Mouse (Mus musculus) testis, adult 2 months (tissue): Measurements from ENCODE around the gene Ddah1. TPM values are rescaled to one million over a fixed set of nuclear protein-coding genes. Genes with fewer than 3 reads are reported as not detected.
A peak's percentile ranks its signal among the peaks of the same experiment; 100 is the strongest.

ENCODE experiments used
- H3K27ac ChIP-seq: fragments of 200-500 bp; 2 replicates; pipeline ENCODE4 v1.5.1; 2012; ENCODE audit warnings: low read depth, low read length; ENCODE audit not compliant: control insufficient read depth, insufficient read depth
- H3K27me3 ChIP-seq: fragments of 200-500 bp; 2 replicates; pipeline ENCODE4 v1.6.1; 2012; ENCODE audit warnings: mild to moderate bottlenecking, low read length, moderate library complexity; ENCODE audit not compliant: control insufficient read depth, insufficient read depth
- H3K36me3 ChIP-seq: fragments of 200-500 bp; 2 replicates; pipeline ENCODE4 v1.6.1; 2012; ENCODE audit warnings: mild to moderate bottlenecking, low read length; ENCODE audit not compliant: control insufficient read depth, insufficient read depth
- H3K4me1 ChIP-seq: fragments of 200-500 bp; 2 replicates; pipeline ENCODE4 v1.6.1; 2012; ENCODE audit warnings: low read length; ENCODE audit not compliant: control insufficient read depth, insufficient read depth
- H3K4me3 ChIP-seq: fragments of 200-500 bp; 2 replicates; pipeline ENCODE4 v1.5.1; 2012; ENCODE audit warnings: low read depth, mild to moderate bottlenecking, low read length, moderate library complexity, mixed read lengths; ENCODE audit not compliant: control insufficient read depth
- CTCF ChIP-seq: fragments of 200-500 bp; IDR thresholded peaks from 2 replicates; pipeline ENCODE4 v1.5.1; 2012; ENCODE audit warnings: low read depth, mild to moderate bottlenecking, inconsistent platforms, low read length, moderate library complexity; ENCODE audit not compliant: control insufficient read depth, insufficient read depth, insufficient replicate concordance
- POLR2A ChIP-seq: fragments of 200-500 bp; IDR thresholded peaks from 2 replicates; pipeline ENCODE4 v1.6.1; 2012; ENCODE audit warnings: low read depth, mild to moderate bottlenecking, inconsistent platforms, low read length, moderate library complexity; ENCODE audit not compliant: control insufficient read depth
- polyA plus RNA-seq: library from polyadenylated mRNA; depleted of rRNA; stranded (reverse); fragments of >200 nt; gene quantifications from 2 replicates; pipeline ENCODE4 v1.2.3, GENCODE M21; 2012

Ddah1 gene
- polyA plus RNA-seq, 1 experiment, result 11.0 TPM

DNA sequence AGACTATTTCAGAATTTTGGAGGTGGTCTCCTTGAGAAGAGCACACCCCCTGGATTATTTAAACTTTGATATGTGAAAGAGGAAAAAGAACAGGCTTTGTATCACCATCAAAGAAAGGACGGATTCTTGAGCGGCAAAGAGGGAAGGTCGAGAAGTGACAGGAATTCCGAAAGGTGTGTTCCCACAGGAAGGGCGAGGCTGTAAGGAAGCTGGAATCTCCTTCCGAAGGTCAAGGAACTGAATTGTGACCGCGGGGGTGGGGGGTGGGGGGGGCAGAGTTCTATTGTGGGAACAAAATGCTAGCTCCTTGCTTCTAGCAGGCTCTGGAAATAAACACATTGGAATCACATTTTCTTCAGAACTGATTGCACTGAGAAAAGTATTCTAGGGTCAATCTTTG, 1.3 kb upstream of the Ddah1 start:
- Histone ChIP-seq H3K4me1 (peaks cover 14% of the 10 kb centered on the region), H3K27me3 (no peaks in the 10 kb centered on the region), H3K36me3 (no peaks in the 10 kb centered on the region), H3K4me3 (no peak overlapping the region), H3K27ac (no peak overlapping the region)
- TF ChIP-seq POLR2A, result no peak
- no peak for TF ChIP-seq CTCF

DNA sequence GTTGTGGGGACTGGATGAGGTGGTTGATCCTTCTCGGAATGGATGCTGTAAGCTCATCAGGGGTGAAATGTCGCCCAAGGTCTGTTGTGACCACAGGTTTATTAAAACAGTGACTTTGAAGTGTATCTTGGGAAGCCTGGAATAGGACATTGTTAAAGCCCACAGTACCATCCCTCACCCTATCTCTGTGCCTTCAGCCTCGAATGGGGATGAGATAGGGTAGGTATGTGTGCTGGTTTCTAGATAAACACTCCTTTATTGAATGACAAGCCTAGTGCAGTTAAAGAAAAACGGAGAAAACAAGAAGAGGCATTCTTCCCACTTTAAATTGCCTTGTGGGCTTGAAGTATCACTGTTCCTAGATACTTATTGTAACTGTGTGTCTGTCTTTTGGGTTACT, 631 bp upstream of the Ddah1 start:
- H3K36me3 ChIP-seq, result no peaks in the 10 kb centered on the region
- no peak overlapping the region for H3K27ac ChIP-seq
- no peaks in the 10 kb centered on the region for H3K27me3 ChIP-seq
- H3K4me3 ChIP-seq, result no peak overlapping the region
- peaks cover 14% of the 10 kb centered on the region for H3K4me1 ChIP-seq
- TF ChIP-seq POLR2A (no peak), CTCF (no peak)

DNA sequence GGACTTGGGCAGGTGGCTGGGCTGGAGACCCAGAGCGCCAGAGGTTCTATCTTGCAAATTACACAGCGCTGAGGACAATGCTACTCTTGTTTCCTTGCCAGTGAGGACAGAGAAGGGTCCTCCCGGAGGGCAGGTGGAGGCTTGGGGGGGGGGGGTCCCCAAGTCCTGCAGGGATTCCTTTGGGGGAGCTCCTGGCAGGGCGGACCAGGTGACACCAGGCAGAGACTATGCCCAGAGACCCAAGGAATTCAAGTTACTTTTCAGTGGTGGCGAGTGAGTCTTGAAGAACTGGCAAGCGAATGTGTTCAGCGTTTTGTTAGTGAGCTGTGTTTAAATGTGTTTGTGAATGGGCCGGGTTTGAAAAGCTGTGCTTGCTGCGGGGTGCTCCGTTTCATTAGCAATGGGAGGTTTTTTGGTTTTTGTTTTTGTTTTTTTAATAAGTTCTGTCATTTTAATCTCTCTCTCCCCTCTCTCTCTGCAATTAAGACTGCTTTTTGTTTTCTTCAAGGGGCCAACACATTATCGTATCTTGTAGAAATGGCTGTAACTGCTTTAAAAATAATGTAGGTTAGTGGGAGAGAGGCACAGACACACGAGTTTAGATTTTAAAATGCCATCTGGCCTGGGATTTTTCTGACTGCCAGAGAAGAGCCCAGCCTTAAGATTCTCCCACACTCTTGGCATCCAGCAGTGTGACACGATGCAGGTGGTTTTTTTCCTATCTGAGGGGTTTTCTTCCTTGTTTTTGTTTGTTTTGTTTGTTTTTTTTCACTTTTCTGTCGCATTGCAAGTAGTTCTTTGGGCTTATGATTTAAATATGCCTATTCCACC, 1.1 kb downstream of the Ddah1 start:
- Histone ChIP-seq H3K27me3 (no peaks in the 10 kb centered on the region), H3K4me3 (peak overlapping the region; percentile 66), H3K4me1 (peaks cover 14% of the 10 kb centered on the region), H3K36me3 (no peaks in the 10 kb centered on the region), H3K27ac (no peak overlapping the region)
- no peak for TF ChIP-seq CTCF
- TF ChIP-seq POLR2A, result no peak

DNA sequence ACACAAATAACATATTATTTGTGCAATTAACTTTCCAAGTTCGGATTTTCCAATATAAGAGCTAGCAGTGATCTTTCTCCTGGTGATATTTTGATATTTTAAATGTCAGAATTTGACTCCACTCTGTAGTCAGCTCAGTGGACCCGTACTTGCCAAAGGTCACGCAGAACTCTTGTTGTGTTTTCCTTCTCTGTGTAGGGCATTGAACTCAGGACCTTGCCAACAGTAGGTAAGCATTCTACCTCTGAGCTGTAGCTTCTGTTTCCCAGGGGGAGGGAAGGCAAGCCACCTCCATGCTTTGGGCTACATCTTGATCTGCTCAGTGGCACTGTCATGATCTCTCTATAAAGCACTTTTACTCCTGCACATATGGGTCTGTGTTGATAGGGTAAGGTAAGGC, 2.1 kb downstream of the Ddah1 start:
- TF ChIP-seq POLR2A, result no peak
- H3K27ac ChIP-seq, result no peak overlapping the region
- H3K27me3 ChIP-seq, result no peaks in the 10 kb centered on the region
- H3K4me3 ChIP-seq, result no peak overlapping the region
- no peaks in the 10 kb centered on the region for H3K36me3 ChIP-seq
- peaks cover 14% of the 10 kb centered on the region for H3K4me1 ChIP-seq

DNA sequence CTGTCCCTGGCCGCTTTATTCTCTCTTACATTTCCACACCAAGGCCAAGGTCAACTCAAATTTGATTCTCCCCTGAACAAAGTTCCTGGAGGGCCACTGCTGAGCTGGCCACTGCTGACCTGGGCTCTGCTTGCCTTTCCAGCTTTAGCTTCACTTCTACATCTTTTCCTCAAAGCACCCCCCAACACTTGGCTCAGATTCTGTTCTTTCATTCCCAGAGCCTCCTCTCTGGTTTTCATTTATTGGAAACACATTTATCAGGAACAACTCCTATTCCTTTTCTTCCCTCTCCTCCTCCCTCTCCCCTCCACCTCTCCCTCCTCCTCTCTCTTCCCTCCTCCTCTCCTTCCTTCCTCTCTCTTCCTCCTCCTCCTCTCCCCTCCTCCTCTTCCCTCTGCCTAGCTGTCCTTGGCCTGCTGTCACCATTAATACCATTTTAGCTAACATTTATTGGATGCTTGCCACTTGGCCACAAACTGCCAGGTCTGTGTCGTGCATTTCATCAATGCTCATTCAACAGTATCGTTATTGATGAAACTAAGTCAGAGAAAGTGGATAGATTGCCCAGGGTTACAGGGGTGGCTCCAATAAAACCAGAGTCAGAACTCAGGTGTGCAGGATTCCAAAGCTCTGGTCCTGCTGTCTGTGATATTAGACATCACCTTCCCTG, 3.2 kb downstream of the Ddah1 start:
- no peaks in the 10 kb centered on the region for H3K36me3 ChIP-seq
- H3K27ac ChIP-seq, result no peak overlapping the region
- no peaks in the 10 kb centered on the region for H3K27me3 ChIP-seq
- peaks cover 14% of the 10 kb centered on the region for H3K4me1 ChIP-seq
- TF ChIP-seq CTCF (no peak), POLR2A (no peak)
- H3K4me3 ChIP-seq, result no peak overlapping the region

DNA sequence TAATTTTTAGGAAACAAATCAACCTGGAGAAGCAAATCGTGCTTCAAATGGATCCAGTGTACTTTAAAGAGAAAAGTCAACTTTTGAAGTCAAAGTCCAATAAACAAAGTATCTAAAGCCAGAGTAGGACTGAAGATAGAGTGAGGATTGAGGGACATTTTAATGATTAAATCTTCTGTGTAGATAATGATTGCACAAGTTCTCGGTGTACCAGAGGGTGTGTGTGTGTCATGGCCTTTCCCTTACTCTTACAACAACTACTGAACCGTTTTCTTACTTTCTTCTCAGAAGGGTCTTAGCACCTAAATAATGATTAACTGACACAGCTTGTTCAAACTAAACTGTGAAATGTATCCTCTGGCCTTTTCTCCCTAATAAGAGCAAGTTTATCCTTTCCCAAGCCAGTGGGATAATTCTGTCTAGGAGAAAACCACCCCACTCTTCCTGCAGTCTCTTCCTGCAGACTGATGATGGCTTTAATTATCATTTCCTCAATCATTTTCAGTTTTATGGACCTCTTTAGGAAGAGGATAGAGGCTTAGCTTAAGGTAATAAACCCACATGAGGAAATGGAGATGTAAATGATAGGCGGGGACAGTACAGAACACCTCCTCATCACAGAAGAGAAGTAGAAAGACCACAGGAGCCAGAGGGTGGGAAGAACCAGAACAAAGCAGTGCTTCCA, 4.6 kb downstream of the Ddah1 start:
- Histone ChIP-seq H3K27ac (no peak overlapping the region), H3K27me3 (no peaks in the 10 kb centered on the region), H3K4me3 (no peak overlapping the region), H3K36me3 (no peaks in the 10 kb centered on the region), H3K4me1 (peaks cover 9% of the 10 kb centered on the region)
- no peak for TF ChIP-seq POLR2A
- no peak for TF ChIP-seq CTCF

DNA sequence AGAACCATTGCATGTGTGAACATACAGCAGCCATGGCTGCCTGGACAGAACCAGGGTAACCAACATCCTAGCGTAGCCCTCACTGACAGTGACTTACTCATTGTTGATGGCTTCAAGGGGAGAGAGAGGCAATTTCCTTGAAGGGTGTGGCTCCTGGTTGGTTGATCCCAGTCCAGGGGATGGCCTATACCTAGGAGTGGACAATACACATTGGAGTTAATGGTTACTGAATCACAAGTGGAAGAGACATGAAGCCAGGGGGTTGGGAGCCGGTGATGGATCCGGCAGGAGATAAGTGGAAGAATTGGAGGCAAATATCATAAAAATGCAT, 5.1 kb downstream of the Ddah1 start:
- H3K27me3 ChIP-seq, result no peaks in the 10 kb centered on the region
- H3K4me3 ChIP-seq, result no peak overlapping the region
- H3K36me3 ChIP-seq, result no peaks in the 10 kb centered on the region
- H3K27ac ChIP-seq, result no peak overlapping the region
- TF ChIP-seq POLR2A (no peak), CTCF (no peak)
- peaks cover 6% of the 10 kb centered on the region for H3K4me1 ChIP-seq

DNA sequence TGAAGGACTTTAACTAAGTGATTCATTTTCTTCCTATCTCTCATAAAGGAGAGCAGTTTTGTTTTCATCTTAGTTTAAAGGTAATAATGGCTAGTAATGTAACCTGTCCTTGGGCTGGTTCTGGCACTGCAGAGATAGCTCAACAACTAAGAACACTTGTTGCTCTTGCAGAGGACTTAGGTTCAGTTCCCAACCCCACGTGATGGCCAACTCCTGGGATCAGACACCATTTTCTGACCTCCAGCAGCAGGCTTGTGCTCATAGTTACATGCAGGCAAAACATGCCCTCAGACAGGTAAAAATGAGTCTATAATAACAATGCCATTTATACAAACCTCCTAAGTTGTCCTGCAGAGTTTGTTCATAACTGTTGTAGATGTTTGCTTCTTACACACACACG, 5.9 kb downstream of the Ddah1 start:
- H3K27me3 ChIP-seq, result no peaks in the 10 kb centered on the region
- no peaks in the 10 kb centered on the region for H3K36me3 ChIP-seq
- no peak overlapping the region for H3K4me3 ChIP-seq
- H3K27ac ChIP-seq, result no peak overlapping the region
- peaks cover 1% of the 10 kb centered on the region; the same call in 1 of the 2 replicates for H3K4me1 ChIP-seq
- TF ChIP-seq POLR2A (no peak), CTCF (no peak)
